Mouse (Mus musculus): Measurements from ENCODE around the gene Gm9999. TPM values are rescaled to one million over a fixed set of nuclear protein-coding genes. Genes with fewer than 3 reads are reported as not detected.
A peak's percentile ranks its signal among the peaks of the same experiment; 100 is the strongest.

The Gm9999 gene
- polyA plus RNA-seq, 2 experiments from 2014 or later = not detected

DNA sequence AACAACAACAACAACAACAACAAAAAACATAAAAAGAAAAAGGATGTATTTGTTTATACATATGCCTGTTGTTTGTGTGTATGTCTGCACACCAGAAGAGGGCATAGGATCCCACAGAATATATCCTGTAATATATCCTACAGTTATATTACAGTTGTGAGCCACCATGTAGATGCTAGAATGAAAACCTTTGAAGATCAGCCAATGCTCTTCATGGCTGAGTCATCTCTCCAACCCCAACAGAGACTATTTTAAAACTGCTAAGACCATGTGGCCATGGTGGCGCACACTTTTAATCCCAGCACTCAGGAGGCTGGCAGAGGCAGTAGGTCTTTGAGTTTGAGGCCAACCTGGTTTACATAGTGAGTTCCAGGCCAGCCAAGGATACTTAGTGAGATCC is 44.1 kb downstream of the Gm9999 start:
- ATAC-seq = no peak

DNA sequence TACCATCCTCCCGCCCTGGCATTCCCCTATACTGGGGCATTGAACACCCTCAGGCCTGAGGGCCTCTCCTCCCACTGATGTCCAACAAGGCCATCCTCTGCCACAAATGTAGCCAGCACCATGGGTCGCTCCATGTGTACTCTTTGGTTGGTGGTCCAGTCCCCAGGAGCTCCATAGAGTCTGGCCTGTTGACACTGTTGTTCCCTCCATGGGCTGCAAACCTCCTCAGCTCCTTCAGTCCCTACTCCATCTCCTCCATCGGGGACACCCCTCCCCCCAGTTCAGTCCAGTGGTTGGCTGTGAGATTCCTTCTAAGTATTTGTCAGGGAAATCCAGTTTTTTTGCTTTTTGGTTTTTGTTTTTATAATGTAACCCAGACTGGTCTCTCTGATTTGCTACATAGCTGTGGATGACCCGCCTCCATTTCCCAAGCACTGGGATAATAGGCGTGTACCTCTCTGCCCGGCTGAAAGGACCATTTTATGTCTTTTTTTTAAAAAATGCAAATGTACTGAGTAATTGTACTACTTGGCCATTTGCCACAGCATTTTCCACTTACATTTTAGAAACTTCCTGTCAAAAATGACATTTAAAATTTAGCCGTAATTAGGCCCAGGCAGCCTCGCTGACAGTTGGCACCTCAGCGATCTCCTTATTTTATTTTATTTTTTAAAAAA is 47.3 kb downstream of the Gm9999 start:
- peak; percentile 36 for ATAC-seq

DNA sequence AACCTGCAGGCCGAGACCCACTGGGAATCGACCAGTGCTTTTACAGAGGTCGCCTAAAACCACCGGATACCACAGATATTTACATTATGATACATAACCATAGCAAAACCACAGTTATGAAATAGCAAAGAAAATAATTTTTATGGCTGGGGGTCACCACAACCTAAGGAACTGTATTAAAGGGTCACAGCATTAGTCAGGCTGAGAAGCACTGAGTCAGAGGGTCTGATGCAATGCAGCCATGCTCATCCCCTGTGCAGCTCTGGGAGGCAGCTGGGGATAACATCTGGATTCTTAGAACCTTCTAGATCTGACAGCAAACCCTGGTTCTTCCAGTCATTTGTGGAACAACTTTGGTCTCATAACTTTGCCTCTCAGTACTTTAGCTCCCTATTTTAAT is 48.0 kb downstream of the Gm9999 start:
- no peak for ATAC-seq

DNA sequence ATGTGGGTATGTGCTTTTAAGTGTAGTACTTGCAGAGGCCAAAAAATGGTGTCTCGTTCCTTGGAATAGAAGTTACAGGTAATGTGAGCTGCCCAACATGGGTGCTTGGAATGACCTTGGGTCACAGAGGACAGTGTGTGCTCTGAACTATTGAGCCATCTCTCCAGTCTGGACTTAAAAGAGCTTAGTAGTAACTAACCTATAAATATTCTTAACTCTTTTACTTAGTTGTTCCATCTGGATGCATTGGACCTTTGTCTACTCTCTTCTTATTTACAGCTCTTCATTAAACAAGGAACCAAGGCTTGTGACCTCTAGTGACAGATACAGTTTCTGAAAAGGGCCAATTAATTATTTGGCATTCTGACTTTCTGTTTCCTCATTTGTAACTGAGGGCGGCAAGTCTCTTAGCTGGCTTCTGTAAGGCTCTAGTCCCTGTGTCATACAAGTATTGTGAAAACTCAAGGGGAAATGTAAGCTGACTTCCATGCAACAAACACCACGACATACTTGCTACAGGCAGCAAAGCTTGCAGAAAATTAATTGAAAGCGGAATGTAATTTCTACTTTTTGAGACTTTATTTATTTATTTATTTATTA is 51.5 kb downstream of the Gm9999 start:
- ATAC-seq = no peak

DNA sequence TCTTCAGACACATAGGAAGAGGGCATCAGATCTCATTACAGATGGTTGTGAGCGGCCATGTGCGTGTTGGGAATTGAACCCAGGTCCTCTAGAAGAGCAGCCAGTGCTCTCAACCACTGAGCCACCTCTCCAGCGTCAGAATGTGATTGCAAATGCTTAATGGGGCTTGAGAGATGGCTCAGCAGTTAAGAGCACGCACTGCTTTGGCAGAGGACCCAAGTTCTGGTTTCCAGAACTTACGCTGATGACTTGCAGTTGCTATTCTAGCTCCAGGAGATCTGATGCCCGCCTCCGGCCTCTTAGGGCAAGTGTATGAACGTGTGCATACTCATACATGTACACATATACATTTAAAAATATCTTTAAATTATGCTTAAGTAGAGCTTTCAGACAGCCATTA is 52.0 kb downstream of the Gm9999 start:
- no peak for ATAC-seq

Other genes starting within 250 kb of the Gm9999 start
- under 1 TPM in 1 of 2 experiments, not detected in 1; 0.20 TPM for gene Saa1, start 240.6 kb upstream of the Gm9999 start, polyA plus RNA-seq (2017; shearing (Covaris generic))
- gene Saa2, start 231.8 kb upstream of the Gm9999 start, polyA plus RNA-seq (2017; shearing (Covaris generic)) = under 1 TPM in 1 of 2 experiments, not detected in 1; 0.25 TPM
- gene Hps5, start 187.5 kb upstream of the Gm9999 start, polyA plus RNA-seq (2017; shearing (Covaris generic)) = 10 to 100 TPM; 17.6 to 17.8 TPM
- 10 to 100 TPM; 22.9 to 23.4 TPM for gene Gtf2h1, start 187.5 kb upstream of the Gm9999 start, polyA plus RNA-seq (2017; shearing (Covaris generic))
- gene Ldha, start 142.1 kb upstream of the Gm9999 start, polyA plus RNA-seq (2017; shearing (Covaris generic)) = 1,000 to 10,000 TPM; 1,036 to 1,248 TPM
- not detected for gene Ldhc, start 122.4 kb upstream of the Gm9999 start, polyA plus RNA-seq (2017; shearing (Covaris generic))
- gene Tsg101, start 63.6 kb upstream of the Gm9999 start, polyA plus RNA-seq (2017; shearing (Covaris generic)) = 100 to 1,000 TPM in 1 of 2 experiments, 10 to 100 TPM in 1; 85.8 to 103 TPM
- 1 to 10 TPM; 6.4 to 8.0 TPM for gene Uevld, start 25.1 kb upstream of the Gm9999 start, polyA plus RNA-seq (2017; shearing (Covaris generic))
- 10 to 100 TPM; 23.5 to 32.3 TPM for gene Spty2d1, start 24.8 kb downstream of the Gm9999 start, polyA plus RNA-seq (2017; shearing (Covaris generic))
- 1 to 10 TPM; 1.0 to 2.9 TPM for gene Tmem86a, start 67.0 kb downstream of the Gm9999 start, polyA plus RNA-seq (2017; shearing (Covaris generic))
- gene Ptpn5, start 150.1 kb downstream of the Gm9999 start, polyA plus RNA-seq (2017; shearing (Covaris generic)) = 1 to 10 TPM; 2.1 to 9.3 TPM
- not detected for gene Mrgpra6, start 221.3 kb downstream of the Gm9999 start, polyA plus RNA-seq (2017; shearing (Covaris generic))

Measured in activated CD4-positive, CD25-positive, alpha-beta regulatory T cell, adult 4 months (primary cell).